Mouse (Mus musculus) ES-E14 (cell line): Measurements from ENCODE around the gene Elk4.
A peak's percentile ranks its signal among the peaks of the same experiment; 100 is the strongest.

ENCODE experiments used
- CHD2 ChIP-seq: IDR thresholded peaks from 2 replicates; pipeline ENCODE4 v1.6.1; 2014; ENCODE audit warnings: mild to moderate bottlenecking, low read depth, low read length, inconsistent platforms
- HCFC1 ChIP-seq: IDR thresholded peaks from 2 replicates; pipeline ENCODE4 v1.6.1; 2012; ENCODE audit warnings: low read length, inconsistent platforms, borderline replicate concordance; ENCODE audit not compliant: insufficient read depth
- MAFK ChIP-seq: IDR thresholded peaks from 2 replicates; pipeline ENCODE4 v1.6.1; 2014; ENCODE audit warnings: mild to moderate bottlenecking, low read depth, low read length, inconsistent platforms; ENCODE audit not compliant: insufficient read depth
- ZC3H11A ChIP-seq: IDR thresholded peaks from 2 replicates; pipeline ENCODE4 v1.6.1; 2012; ENCODE audit warnings: low read depth, mild to moderate bottlenecking, inconsistent platforms, low read length, borderline replicate concordance

GRCm38 (mm10) chr1:131982907-131983306, 24.5 kb upstream of the Elk4 start:
- TF ChIP-seq HCFC1 (no peak), ZC3H11A (peak; percentile 61; the same call in 1 of the 2 replicates), CHD2 (no peak), MAFK (no peak)
